Mouse (Mus musculus): Measurements from ENCODE around the gene Nectin4.
A peak's percentile ranks its signal among the peaks of the same experiment; 100 is the strongest.

Gene Nectin4

DNA sequence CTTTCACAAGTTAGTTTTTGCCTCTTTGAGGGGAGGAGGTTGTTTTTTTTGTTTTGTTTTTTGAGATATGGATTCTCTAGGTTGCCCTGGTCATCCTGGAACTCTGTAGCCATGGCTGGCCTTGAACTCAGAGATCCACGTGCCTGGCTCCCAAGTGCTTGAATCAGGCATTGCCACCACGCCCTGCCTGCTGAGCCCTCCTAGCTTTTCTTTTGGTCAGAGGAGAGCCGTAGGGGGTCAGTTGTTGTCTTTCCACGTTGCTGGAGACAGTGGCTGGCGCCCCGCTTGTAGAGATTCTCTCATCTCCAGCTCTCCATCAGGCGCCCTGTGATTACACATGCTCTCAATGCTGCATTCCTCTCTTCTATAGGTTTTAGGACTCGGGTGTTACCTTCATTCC lies 43.7 kb downstream of the Nectin4 start:
- DNase-seq, result no peak

GRCm38 (mm10) chr1:171418660-171419059 lies 48.8 kb downstream of the Nectin4 start, which contains the start of gene Tstd1:
Gene Tstd1, plus strand, starts transcription at chr1:171418872.
- no peak for DNase-seq

DNA sequence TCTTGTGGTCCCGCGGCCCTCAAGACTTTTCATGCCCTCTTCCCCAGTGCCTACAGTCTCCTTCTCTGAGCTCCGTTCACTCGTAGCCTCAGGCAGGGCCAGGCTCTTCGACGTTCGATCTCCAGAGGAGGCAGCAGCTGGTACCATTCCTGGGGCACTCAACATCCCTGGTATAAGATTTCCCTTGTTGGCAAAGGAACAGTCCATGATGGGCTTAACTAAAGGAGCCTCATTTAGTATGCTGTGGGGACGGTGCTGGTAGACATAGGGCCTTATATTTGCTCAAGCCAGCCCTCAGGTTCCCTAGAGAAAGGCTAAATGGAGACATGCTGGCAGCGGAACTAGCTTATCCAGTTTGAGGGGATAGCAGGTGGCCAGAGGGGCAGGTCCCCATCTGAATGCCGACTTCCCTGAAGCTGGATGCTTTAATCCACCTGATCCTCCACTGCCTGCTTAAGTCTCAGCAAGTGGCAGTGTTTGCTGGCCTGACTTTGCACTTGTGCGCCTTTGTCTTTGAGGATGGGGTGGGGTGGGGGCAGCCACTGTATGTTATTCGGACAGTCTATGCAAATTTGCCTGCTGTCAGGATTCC lies 49.5 kb downstream of the Nectin4 start:
- DNase-seq, result no peak

DNA sequence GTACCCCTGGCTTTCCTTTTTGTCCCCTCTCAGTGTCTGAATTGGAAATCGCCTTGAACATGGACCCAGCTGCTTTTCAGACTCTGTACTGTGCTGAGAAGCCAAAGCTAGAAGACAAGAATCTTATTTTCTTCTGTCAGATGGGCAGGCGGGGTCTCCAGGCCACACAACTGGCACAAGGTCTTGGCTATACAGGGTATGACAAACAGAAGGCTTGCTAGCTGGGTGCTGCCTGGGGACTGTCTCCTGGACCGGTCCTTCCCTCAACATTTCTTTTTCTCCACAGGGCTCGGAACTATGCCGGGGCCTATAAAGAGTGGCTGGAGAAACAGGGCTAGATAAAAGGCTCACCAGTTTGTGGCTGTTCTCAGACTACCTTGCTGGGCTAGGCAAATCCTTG lies 50.0 kb downstream of the Nectin4 start:
- DNase-seq, result no peak

DNA sequence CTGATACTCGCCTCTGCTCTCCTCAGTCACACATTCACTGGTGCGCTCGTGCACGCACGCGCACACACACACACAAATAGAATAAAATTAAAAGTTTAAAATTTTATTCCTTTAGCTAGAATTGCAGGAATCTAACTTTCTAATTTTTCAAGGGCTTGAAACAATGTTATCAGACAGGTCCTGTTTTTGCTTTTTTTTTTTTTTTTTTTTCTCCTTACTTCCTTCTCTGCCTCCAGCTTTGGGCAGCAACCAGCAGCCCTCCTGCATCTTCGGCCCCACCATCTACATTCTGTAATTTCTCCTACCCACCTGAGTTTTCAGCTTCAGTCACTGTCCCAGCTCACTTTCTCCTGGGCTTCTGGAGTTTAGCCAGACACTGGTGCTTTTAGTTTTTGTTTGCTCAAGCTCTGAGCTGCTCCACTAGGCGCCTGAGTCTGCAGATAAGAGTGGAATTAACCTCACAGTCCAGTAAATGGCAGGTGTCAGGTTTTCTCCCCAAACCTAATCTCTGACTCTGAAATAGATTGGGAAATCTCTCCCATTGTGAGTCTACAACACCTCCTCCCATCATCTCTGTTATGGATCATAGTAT lies 52.7 kb downstream of the Nectin4 start:
- no peak for DNase-seq

GRCm38 (mm10) chr1:171424638-171425037 lies 54.7 kb downstream of the Nectin4 start:
- no peak for DNase-seq

DNA sequence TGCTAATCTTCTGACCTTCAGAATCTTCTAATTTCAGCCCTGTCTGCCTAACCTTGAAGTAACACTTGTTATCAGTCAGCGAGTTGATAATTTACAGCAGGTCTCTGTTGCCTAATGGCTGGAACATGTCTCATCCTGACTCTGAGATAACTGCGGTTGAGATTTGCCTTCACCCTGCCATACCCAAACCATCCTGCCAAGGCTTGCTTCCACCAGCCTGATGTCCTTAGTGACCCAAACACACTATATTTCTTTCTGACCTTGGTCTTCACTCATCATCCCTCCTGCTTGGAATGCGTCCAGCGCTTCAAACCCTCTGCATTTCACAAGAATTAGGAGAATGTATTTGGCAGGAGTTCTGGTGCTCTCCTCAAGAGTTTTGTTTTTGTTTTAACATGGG lies 55.2 kb downstream of the Nectin4 start:
- DNase-seq, result no peak

DNA sequence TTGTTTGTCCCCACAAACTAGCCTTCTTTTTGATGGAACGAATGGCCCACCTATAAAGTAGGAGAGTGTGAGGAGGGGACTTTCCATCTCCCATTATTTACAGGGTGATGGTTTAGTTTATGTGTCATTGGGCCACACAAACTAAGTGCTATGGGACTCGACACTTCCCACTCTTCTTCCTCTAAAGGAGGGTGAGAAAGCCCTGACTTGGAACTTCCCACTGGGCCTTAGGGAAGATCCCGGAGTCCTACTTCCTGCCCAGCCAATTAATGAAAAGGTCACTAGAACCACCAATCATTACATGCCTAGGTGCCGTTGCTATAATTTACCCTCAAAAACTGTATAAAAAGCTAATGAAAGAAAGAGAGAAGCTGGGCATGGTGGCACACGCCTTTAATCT lies 62.3 kb downstream of the Nectin4 start:
- no peak for DNase-seq

DNA sequence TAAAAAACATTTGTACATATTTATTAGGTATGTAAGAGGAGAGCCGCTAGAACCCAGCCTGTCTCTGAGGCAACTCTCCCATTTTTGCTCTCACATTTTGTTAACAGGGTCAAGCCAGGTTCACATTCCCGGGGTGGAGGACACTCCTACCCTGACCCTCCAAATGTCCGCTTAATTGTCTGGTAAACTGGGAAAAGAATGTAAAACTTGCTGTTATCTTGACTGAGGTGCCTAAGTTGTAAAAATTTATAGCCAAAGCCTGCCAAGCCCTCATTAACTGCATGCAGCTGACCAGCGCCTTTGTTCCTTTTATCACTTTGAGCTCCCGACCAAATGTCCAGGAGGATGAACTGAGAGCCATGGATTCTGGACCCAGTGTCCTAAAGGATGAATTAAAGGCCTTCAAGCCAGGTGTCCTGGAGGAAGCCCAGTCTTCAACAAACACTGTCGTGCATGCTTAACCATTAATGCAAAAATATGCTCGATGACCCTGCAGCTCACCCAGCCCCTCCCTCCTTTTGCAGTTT lies 65.5 kb downstream of the Nectin4 start:
- no peak for DNase-seq

DNA sequence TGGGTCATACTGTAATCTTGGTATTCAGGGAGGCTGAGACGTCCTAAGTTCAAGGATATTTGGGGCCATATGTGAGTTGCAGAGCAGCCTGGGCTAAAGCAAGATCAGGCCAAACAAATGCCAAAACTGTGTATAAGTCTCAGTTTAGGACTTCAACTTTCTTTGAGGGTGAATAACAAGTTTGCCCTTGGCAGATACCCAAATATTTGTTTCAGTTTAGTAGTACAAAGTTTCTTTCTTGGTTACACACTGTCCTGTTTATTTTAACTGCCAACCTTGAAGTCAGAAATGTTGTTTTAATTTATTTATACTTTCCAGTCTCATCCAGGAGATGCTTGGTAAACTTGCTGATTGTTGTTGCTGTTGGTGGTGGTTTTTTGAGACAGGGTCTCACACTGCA lies 66.1 kb downstream of the Nectin4 start:
- DNase-seq, result no peak

DNA sequence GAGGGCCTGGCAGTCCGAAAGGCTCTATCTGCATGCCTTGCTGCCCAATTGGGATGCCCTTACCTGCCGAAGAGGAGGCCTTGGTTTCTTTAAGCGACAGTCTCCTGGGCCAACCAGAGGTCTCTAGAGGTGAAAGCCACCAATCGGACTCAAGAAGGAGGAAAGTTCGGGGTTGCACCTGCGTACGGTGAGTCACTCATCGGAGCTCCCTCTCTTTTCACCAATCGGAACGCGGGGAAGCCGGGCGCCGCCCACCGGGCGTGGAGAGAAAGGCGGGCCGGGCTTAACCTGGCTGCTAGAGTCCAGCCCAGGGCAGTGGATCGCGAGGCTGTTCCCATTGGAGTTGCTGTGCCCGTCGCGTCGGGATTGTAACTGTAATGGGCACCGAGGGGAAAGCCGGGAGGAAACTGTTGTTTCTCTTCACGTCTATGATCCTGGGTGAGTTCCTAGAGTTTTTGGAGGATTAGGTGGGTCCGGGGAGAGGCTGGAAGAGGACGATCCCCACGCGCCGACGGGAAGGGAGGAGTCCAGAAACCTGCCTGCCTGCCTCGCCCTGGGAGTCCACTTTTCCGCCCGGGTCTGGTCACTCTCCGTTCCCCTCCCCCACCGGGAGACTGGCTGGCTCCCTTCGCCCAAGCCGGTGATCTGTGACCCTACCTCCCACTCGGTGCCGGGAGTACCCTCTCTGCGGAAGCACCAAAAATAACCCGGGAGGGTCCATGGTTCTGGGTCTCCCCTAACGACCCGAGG lies 67.5 kb downstream of the Nectin4 start, which contains the start of gene F11r:
Gene F11r, plus strand, starts transcription at position 272 of the 750 bp plus-strand sequence.
- DNase-seq, result peak; percentile 91
